16 mouse cellular contexts compared by ENCODE assay signal in the genomic region with DNA sequence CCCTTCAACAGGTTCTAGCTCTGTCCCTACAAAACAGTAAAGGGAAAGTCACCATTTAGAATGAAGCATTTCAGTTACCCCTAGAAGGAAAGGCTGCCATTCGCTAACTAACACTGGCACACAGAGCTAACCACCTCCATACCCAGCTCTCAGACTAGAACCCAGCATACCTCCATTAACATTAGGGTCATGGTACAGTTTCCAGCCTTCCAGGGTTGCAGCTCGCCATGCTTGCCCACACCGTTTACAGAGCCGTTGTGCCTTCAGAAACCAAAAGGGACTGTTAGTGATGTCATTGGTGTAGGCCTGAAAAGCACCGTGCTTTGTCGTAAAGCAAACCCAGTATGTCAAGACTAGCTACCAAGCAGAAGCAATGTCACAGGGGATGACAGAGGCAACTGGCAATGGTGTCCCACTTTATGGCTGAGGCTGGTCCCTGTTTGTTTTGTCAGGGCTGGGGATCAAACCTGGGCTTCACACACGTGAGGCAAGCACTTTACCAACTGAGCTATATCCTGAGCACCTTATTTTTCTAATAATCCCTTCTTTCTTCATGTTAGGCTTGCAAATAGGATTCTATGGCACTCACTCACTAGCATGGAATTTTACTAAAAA.
"Had no signal": no experiment of that assay in that cellular context is flagged by ENCODE, and none has a peak within 500 bp of the region (broad histone marks: within the 10 kb centered on the region; RNA-seq: fewer than 3 reads in every experiment).

No protein-coding gene starts in this region.

- H3K4me1 ChIP-seq: neural tube, embryonic 12.5 days; neural tube, embryonic 13.5 days; neural tube, embryonic 15.5 days; stomach, embryonic 15.5 days had no signal

- H3K4me3 ChIP-seq: neural tube, embryonic 12.5 days; neural tube, embryonic 13.5 days; neural tube, embryonic 15.5 days; stomach, embryonic 15.5 days had no signal

- H3K9me3 ChIP-seq: neural tube, embryonic 12.5 days; neural tube, embryonic 13.5 days; neural tube, embryonic 15.5 days; stomach, embryonic 15.5 days had no signal

- H3K9ac ChIP-seq: neural tube, embryonic 12.5 days; neural tube, embryonic 13.5 days; neural tube, embryonic 15.5 days; stomach, embryonic 15.5 days had no signal

- DNase-seq: retina, postnatal 1 day; right cerebral cortex, adult 18-20 months; right cerebral cortex, postnatal 14 days; right cerebral cortex, postnatal 25 days; right cerebral cortex, postnatal 4 days; spleen, adult 18-20 months; thymus, adult 18-20 months; thymus, adult 2 months; thymus, postnatal 14 days; thymus, postnatal 36 days; thymus, postnatal 4 days had no signal

- H3K27ac ChIP-seq: neural tube, embryonic 12.5 days; neural tube, embryonic 13.5 days; neural tube, embryonic 15.5 days; stomach, embryonic 15.5 days; stomach, postnatal 0 days had no signal

- H3K27me3 ChIP-seq: neural tube, embryonic 12.5 days; neural tube, embryonic 13.5 days; neural tube, embryonic 15.5 days; stomach, embryonic 15.5 days had no signal

- H3K4me2 ChIP-seq: neural tube, embryonic 12.5 days; neural tube, embryonic 13.5 days; neural tube, embryonic 15.5 days; stomach, embryonic 15.5 days had no signal
